Mouse (Mus musculus) CH12.LX (cell line): ENCODE data around the gene Treml2. TPM values are rescaled to one million over a fixed set of nuclear protein-coding genes. Genes with fewer than 3 reads are reported as not detected.

Source experiments
- DNase-seq: peaks from one replicate; pipeline ENCODE4 v3.0.0-alpha.2; 2013; ENCODE audit errors: extremely low read depth
- H3K27ac ChIP-seq: 2 replicates; pipeline ENCODE4 v1.5.1; 2012; ENCODE audit warnings: low read depth, mild to moderate bottlenecking, control low read depth, moderate library complexity; ENCODE audit not compliant: insufficient read depth
- H3K27me3 ChIP-seq: replicated peaks from 2 replicates; pipeline ENCODE3; 2012; ENCODE audit warnings: inconsistent platforms
- H3K36me3 ChIP-seq, 2 experiments: replicated peaks in 1 of 2; 2 replicates each; pipeline versions ENCODE3 to v1.6.1; 2012; ENCODE audit warnings: inconsistent platforms in 1 of 2, low read length in 1 of 2, mild to moderate bottlenecking in 1 of 2, mixed read lengths in 1 of 2, moderate library complexity in 1 of 2; ENCODE audit not compliant: control insufficient read depth in 1 of 2, insufficient read depth in 1 of 2
- H3K4me1 ChIP-seq, 2 experiments: 2 replicates each; pipeline ENCODE4 v1.6.1; 2012; ENCODE audit warnings: inconsistent platforms in 1 of 2, moderate library complexity in 1 of 2; ENCODE audit not compliant: insufficient read depth in 2 of 2, control insufficient read depth in 1 of 2
- H3K4me2 ChIP-seq: 2 replicates; pipeline ENCODE4 v1.6.1; 2012; ENCODE audit warnings: low read depth, mild to moderate bottlenecking, control low read depth; ENCODE audit not compliant: poor library complexity, insufficient read depth, severe bottlenecking
- H3K4me3 ChIP-seq, 3 experiments: fragments of 150-350 bp in 1 of 3; sonication (generic) in 1 of 3; replicated peaks in 1 of 3; 2 replicates each; pipeline versions ENCODE3 to v1.5.1; 2011 to 2012; ENCODE audit warnings: low read depth in 2 of 3, low read length in 2 of 3, mild to moderate bottlenecking in 2 of 3, moderate library complexity in 2 of 3, control low read depth in 1 of 3, improper control_type of control experiment in 1 of 3, inconsistent platforms in 1 of 3, mixed read lengths in 1 of 3; ENCODE audit not compliant: poor library complexity in 1 of 3
- H3K79me2 ChIP-seq: replicated peaks from 2 replicates; pipeline ENCODE4 v1.6.1; 2012; ENCODE audit warnings: mild to moderate bottlenecking, moderate library complexity; ENCODE audit not compliant: control insufficient read depth, poor library complexity, insufficient read depth, severe bottlenecking; ENCODE audit errors: extremely low read depth
- H3K9ac ChIP-seq: 2 replicates; pipeline ENCODE4 v1.6.1; 2012; ENCODE audit warnings: low read depth, mild to moderate bottlenecking, control low read depth, moderate library complexity; ENCODE audit not compliant: insufficient read depth
- H3K9me3 ChIP-seq: replicated peaks from 2 replicates; pipeline ENCODE3; 2012; ENCODE audit warnings: low read length, inconsistent platforms, mixed read lengths
- BHLHE40 ChIP-seq: IDR thresholded peaks from 2 replicates; pipeline ENCODE4 v1.6.1; 2011; ENCODE audit warnings: mild to moderate bottlenecking, low read depth, low read length, improper control_type of control experiment
- CHD1 ChIP-seq: IDR thresholded peaks from 2 replicates; pipeline ENCODE4 v1.6.1; 2012; ENCODE audit warnings: low read depth, low read length, improper control_type of control experiment, inconsistent platforms
- CHD2 ChIP-seq: IDR thresholded peaks from 2 replicates; pipeline ENCODE4 v1.6.1; 2011; ENCODE audit warnings: low read length, improper control_type of control experiment
- CTCF ChIP-seq, 2 experiments: IDR thresholded peaks in 1 of 2; conservative IDR thresholded peaks in 1 of 2; 2 replicates each; pipeline ENCODE4 v1.5.1; 2011 to 2012; ENCODE audit warnings: low read depth in 2 of 2, low read length in 2 of 2, improper control_type of control experiment in 1 of 2, inconsistent platforms in 1 of 2, mild to moderate bottlenecking in 1 of 2, moderate library complexity in 1 of 2
- E2F4 ChIP-seq: IDR thresholded peaks from 2 replicates; pipeline ENCODE4 v1.6.1; 2011; ENCODE audit warnings: low read depth, low read length, improper control_type of control experiment; ENCODE audit not compliant: insufficient replicate concordance
- EP300 ChIP-seq: IDR thresholded peaks from 2 replicates; pipeline ENCODE4 v1.6.1; 2011; ENCODE audit warnings: low read length, improper control_type of control experiment
- ETS1 ChIP-seq: conservative IDR thresholded peaks from 2 replicates; pipeline ENCODE4 v1.6.1; 2012; ENCODE audit warnings: low read depth, mild to moderate bottlenecking, inconsistent platforms, low read length, improper control_type of control experiment, moderate library complexity
- KAT2A ChIP-seq: IDR thresholded peaks from 2 replicates; pipeline ENCODE4 v1.6.1; 2012; ENCODE audit warnings: low read length, improper control_type of control experiment, inconsistent platforms; ENCODE audit not compliant: insufficient replicate concordance
- MXI1 ChIP-seq: IDR thresholded peaks from 2 replicates; pipeline ENCODE4 v1.6.1; 2011; ENCODE audit warnings: mild to moderate bottlenecking, low read depth, low read length, improper control_type of control experiment
- NELFE ChIP-seq: IDR thresholded peaks from 2 replicates; pipeline ENCODE4 v1.6.1; 2011; ENCODE audit warnings: low read depth, low read length, improper control_type of control experiment
- POLR2AphosphoS2 ChIP-seq: IDR thresholded peaks from 2 replicates; pipeline ENCODE4 v1.6.1; 2011; ENCODE audit warnings: low read depth, low read length, improper control_type of control experiment
- RAD21 ChIP-seq: IDR thresholded peaks from 2 replicates; pipeline ENCODE4 v1.6.1; 2011; ENCODE audit warnings: low read depth, mild to moderate bottlenecking, low read length, improper control_type of control experiment, moderate library complexity
- SMC3 ChIP-seq: IDR thresholded peaks from 2 replicates; pipeline ENCODE4 v1.6.1; 2011; ENCODE audit warnings: low read depth, low read length, improper control_type of control experiment
- TCF12 ChIP-seq: IDR thresholded peaks from 2 replicates; pipeline ENCODE4 v1.6.1; 2014; ENCODE audit warnings: low read depth, mild to moderate bottlenecking, inconsistent platforms, low read length, improper control_type of control experiment
- UBTF ChIP-seq: IDR thresholded peaks from 2 replicates; pipeline ENCODE4 v1.6.1; 2012; ENCODE audit warnings: low read depth, mild to moderate bottlenecking, inconsistent platforms, low read length, improper control_type of control experiment, moderate library complexity
- USF1 ChIP-seq: IDR thresholded peaks from 2 replicates; pipeline ENCODE4 v1.6.1; 2014; ENCODE audit warnings: low read depth, mild to moderate bottlenecking, inconsistent platforms, low read length, improper control_type of control experiment
- ZMIZ1 ChIP-seq: IDR thresholded peaks from 2 replicates; pipeline ENCODE4 v1.6.1; 2012; ENCODE audit warnings: low read depth, mild to moderate bottlenecking, inconsistent platforms, low read length, improper control_type of control experiment
- ZNF384 ChIP-seq: IDR thresholded peaks from 2 replicates; pipeline ENCODE4 v1.6.1; 2012; ENCODE audit warnings: low read depth, low read length, improper control_type of control experiment, inconsistent platforms
- dilution Hi-C: fragments of 300-500 bp; cut with MboI; formaldehyde crosslinking; loops from 2 replicates; pipeline ENCODE4 v1.14.3; 2020; ENCODE audit warnings: low sequenced_read_pairs; ENCODE audit not compliant: extremely low pct_unique_long_range_greater_than_20kb, extremely low pct_ligation_motif_present
- in situ Hi-C: fragments of 300-500 bp; cut with MboI; formaldehyde crosslinking; loops from 3 replicates; pipeline ENCODE4 v1.14.3; 2019; ENCODE audit warnings: low sequenced_read_pairs, low pct_ligation_motif_present, low pct_unique_long_range_greater_than_20kb, mixed read lengths
- polyA plus RNA-seq: library from polyadenylated mRNA; unstranded; fragments of >175 nt; gene quantifications from 2 replicates; pipeline ENCODE4 v1.2.1, GENCODE M21; 2012; ENCODE audit warnings: low read depth; ENCODE audit not compliant: insufficient read length
- total RNA-seq, 2 experiments: library from RNA; depleted of rRNA; stranded (reverse); fragments of 300-350 nt in 1 of 2; fragments of >200 nt in 1 of 2; gene quantifications; 2 replicates each; pipeline ENCODE4 v1.2.3; 2012 to 2014

The Treml2 gene
- total and polyA plus RNA-seq, 3 experiments, result 1.3 to 10.2 (median 5.5) TPM

- Histone ChIP-seq H3K36me3 (no peaks in the 10 kb centered on the region), H3K4me2 (no peak overlapping the region), H3K27me3 (no peaks in the 10 kb centered on the region), H3K9ac (no peak overlapping the region), H3K27ac (no peak overlapping the region), H3K9me3 (no peaks in the 10 kb centered on the region), H3K4me3 (no peak overlapping the region), H3K79me2 (no peaks in the 10 kb centered on the region), H3K4me1 (peaks cover 0 to 29% of the 10 kb centered on the region in 2 experiments; a peak in 2 of 4 replicates)
- no peak for DNase-seq
- dilution Hi-C loops (no loop called here), in situ Hi-C loops (loop anchor here (25.0 kb wide), 1 partner anchor 163 kb away; no protein-coding TSS in a partner anchor)
- TF ChIP-seq RAD21 (no peak), ZNF384 (no peak), POLR2AphosphoS2 (no peak), ZMIZ1 (no peak), CTCF (conservative IDR thresholded peaks at IDR 0.05 in 1 of 2, IDR thresholded peaks at IDR 0.05 in 1 of 2; ENCODE audit: low read depth in 2 of 2, low read length in 2 of 2) (no peak), USF1 (no peak), E2F4 (no peak), MXI1 (no peak), NELFE (no peak)
These were observed 23.6 kb upstream of the Treml2 start for GRCm38 (mm10) chr17:48275736-48276135.

DNA sequence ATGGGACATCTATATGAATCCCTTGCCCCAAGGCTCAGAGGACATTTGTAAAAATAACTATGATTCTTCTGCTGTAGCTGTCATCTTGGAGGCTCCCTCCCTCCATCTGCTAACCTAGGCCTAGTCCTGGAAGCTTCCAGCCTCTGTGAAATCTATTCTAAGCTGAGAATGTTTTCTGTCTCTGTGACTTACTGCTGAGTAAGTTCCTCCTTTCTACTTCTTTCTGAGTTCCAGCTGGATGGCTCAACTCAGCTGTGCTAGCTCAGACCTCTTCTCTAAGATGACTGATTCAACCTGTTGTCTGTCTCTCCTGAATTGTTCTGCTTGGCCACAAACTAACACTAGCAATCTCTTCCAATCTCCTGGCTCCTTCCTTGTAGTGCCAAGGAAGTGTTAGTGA, 20.9 kb upstream of the Treml2 start:
- Histone ChIP-seq H3K27ac (no peak overlapping the region), H3K4me2 (no peak overlapping the region), H3K9ac (no peak overlapping the region), H3K79me2 (no peaks in the 10 kb centered on the region), H3K9me3 (no peaks in the 10 kb centered on the region), H3K36me3 (no peaks in the 10 kb centered on the region), H3K27me3 (no peaks in the 10 kb centered on the region), H3K4me1 (peaks cover 0 to 29% of the 10 kb centered on the region in 2 experiments; a peak in 2 of 4 replicates), H3K4me3 (no peak overlapping the region)
- DNase-seq, result no peak
- no peak for TF ChIP-seq CTCF (conservative IDR thresholded peaks at IDR 0.05 in 1 of 2, IDR thresholded peaks at IDR 0.05 in 1 of 2; ENCODE audit: low read depth in 2 of 2, low read length in 2 of 2)
- no peak for TF ChIP-seq E2F4
- TF ChIP-seq KAT2A, result no peak
- TF ChIP-seq EP300, result no peak
- no peak for TF ChIP-seq CHD2
- no peak for TF ChIP-seq TCF12
- no peak for TF ChIP-seq ZMIZ1
- no peak for TF ChIP-seq ETS1
- TF ChIP-seq MXI1, result no peak
- TF ChIP-seq SMC3, result no peak
- TF ChIP-seq CHD1, result no peak
- no peak for TF ChIP-seq BHLHE40
- TF ChIP-seq UBTF, result no peak
- dilution Hi-C loops (no loop called here), in situ Hi-C loops (loop anchor here (25.0 kb wide), 1 partner anchor 166 kb away; no protein-coding TSS in a partner anchor)
